Mouse (Mus musculus): ENCODE measurements around the gene Shc1.

DNA sequence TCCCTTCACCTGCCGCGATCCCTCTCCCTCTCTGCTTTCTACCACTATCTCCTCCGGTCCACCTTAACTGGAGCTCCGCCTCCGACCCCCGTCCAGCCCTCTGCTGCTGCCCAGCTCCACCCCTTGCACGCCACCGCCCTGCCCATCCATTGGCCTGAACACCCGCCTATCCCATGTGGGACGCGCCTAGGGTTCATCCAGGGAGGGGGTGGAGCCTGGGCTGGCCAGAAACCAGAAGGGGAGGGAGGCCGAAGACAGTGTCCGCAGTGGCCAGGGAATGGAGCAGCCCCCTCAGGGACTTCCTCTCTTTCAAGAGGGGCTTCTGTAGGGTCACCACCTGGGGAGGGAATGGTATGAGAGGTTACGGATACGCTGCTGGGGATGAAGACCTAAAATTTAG, 24.6 kb upstream of the Shc1 start:
- no peak for TF ChIP-seq TAL1 (IDR thresholded peaks at IDR 0.05; ENCODE audit: low read length)
- TF ChIP-seq GATA1 (IDR thresholded peaks at IDR 0.05; ENCODE audit: low read length), result no peak
